Comparison of ENCODE assay signal across 18 mouse cellular contexts in genomic region chr9:104142805-104143204, GRCm38 (mm10). TPM values are rescaled to one million over a fixed set of nuclear protein-coding genes. Genes with fewer than 3 reads are reported as not detected.
"Had no signal": no experiment of that assay in that cellular context is flagged by ENCODE, and none has a peak within 500 bp of the region (broad histone marks: within the 10 kb centered on the region; RNA-seq: fewer than 3 reads in every experiment).

No protein-coding gene starts in this region.

- H3K27me3 ChIP-seq: lung, embryonic 15.5 days; megakaryocyte, embryonic 14.5 days; midbrain, embryonic 13.5 days; midbrain, embryonic 15.5 days; neural tube, embryonic 12.5 days; stomach, embryonic 15.5 days had no signal

- H3K4me2 ChIP-seq: lung, embryonic 15.5 days; midbrain, embryonic 11.5 days; midbrain, embryonic 13.5 days; midbrain, embryonic 15.5 days; neural tube, embryonic 12.5 days; stomach, embryonic 15.5 days had no signal

- H3K4me3 ChIP-seq: lung, embryonic 15.5 days; megakaryocyte, embryonic 14.5 days; midbrain, embryonic 13.5 days; midbrain, embryonic 15.5 days; neural tube, embryonic 12.5 days; stomach, embryonic 15.5 days had no signal

- H3K9me3 ChIP-seq: lung, embryonic 15.5 days; midbrain, embryonic 13.5 days; midbrain, embryonic 15.5 days; neural tube, embryonic 12.5 days; stomach, embryonic 15.5 days had no signal

- H3K4me1 ChIP-seq: lung, embryonic 15.5 days; midbrain, embryonic 13.5 days; midbrain, embryonic 15.5 days; neural tube, embryonic 12.5 days; stomach, embryonic 15.5 days had no signal

- ATAC-seq: lung, postnatal 0 days; midbrain, embryonic 13.5 days; midbrain, embryonic 15.5 days had no signal

- H3K27ac ChIP-seq: lung, embryonic 15.5 days; macrophage; midbrain, embryonic 13.5 days; midbrain, embryonic 15.5 days; neural tube, embryonic 12.5 days; stomach, embryonic 15.5 days; stomach, postnatal 0 days had no signal

- H3K36me3 ChIP-seq: lung, embryonic 15.5 days; midbrain, embryonic 13.5 days; midbrain, embryonic 15.5 days; neural tube, embryonic 12.5 days; stomach, embryonic 15.5 days had no signal

- DNase-seq: lung, postnatal 14 days; lung, postnatal 36 days; right cerebral cortex, postnatal 14 days; thymus, adult 2 months; thymus, postnatal 25 days; thymus, postnatal 4 days had no signal

- H3K9ac ChIP-seq: lung, embryonic 15.5 days; midbrain, embryonic 13.5 days; midbrain, embryonic 15.5 days; neural tube, embryonic 12.5 days; stomach, embryonic 15.5 days had no signal

RNA-seq across cellular contexts. Expression of gene Ackr4, which starts 16.1 kb away (rescaled TPM):
- total RNA-seq: megakaryocyte progenitor cell, adult 5-6 weeks; monocyte, adult 5-6 weeks had no signal
- polyA plus RNA-seq: macrophage had no signal
